Mouse (Mus musculus): ENCODE results near the gene Olfr1094.

- TF ChIP-seq CTCF (IDR thresholded peaks at IDR 0.05; ENCODE audit: low read depth) (no peak), EP300 (IDR thresholded peaks at IDR 0.05; ENCODE audit: low read depth) (no peak)
Observed at GRCm38 (mm10) chr2:86874702-86875101, 50.2 kb downstream of the Olfr1094 start, which contains the start of gene Gm13723.
